Mouse (Mus musculus): ENCODE results near the gene Pik3ca.
"Not testable (repeated sequence)": the region's sequence is repeated elsewhere in the genome, so short reads cannot be mapped to it uniquely, and the experiment has no call there.

Gene Pik3ca

DNA sequence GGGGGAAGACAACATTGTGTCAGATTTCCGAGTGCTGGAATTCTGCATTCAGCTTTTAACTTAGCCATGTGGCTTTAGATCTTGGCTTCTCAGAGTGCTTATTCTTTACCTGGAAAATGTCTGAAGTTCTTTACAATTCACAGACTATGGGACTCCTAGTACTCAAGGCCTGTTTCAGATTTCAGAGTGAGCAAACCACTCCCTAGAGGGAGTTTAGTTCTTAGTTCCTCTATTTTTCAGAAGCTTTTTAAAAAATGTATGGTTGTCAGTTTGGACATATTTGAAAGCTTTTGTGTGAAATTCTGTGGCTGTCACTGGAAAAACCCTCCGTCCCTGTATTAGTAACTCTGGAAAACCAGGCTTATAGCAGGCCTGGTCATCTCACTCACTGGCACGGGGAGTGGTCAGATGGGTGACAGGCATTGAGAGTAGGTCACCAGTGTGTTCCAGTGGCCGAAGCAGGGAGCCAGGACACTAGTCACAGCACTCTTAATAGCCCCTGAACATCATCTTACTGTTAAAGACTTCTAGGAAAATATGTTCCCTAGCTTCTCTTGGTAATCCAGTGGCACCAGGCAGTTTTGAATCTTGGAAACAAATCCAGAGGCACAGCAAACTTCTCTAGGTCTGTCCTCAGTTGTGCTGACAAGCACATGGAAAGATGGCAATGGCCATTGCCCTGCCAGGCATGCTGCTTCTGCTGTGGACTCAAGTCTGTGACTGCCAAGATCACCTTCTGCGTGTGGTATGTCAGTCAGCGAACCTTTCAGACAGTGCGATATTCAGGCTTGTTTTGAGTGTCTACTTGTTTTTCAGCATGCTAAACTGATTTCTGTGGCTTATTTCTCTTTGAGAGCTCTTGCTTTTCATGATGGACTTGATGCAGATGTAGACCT is 5.8 kb downstream of the Pik3ca start:
- DNase-seq: peak in 1 of 2 experiments; percentile 47

DNA sequence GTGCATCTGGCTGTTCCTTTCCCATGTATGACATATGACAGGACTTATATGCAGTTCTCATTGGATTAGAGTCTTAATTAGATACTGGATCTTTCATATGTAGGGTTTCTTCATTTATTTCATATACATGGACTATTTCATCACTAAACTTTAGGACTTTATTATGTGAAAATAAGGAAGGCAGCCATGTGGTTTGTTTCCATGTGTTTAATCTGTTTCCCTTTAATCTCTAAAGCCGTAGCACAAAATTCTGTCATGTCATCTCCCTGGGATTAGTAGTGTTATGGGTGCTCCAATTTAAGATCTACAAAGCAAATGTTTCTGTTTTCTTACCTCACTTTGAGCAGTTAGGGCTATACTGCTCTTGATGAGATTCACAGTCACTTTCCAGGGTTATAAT is 8.2 kb downstream of the Pik3ca start:
- no peak for DNase-seq

DNA sequence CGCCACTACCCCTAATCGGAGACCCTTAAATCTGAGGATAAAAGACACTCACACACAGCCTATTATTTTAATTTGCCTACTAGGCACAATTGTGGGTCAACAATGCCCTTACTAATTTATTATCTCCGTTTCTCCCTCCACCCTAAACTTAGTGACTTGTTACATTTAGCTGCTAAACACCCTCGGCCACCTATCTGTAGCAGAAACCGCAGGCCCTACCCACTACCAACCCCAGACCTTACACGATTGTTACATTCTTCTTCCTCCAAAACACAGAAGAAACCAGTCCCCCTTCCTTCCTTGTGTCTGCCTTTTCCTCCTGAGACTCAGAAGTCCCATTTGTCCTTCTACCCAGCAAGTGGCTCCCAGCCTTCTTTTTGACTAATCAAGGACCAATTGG is 9.3 kb downstream of the Pik3ca start:
- no peak for DNase-seq

DNA sequence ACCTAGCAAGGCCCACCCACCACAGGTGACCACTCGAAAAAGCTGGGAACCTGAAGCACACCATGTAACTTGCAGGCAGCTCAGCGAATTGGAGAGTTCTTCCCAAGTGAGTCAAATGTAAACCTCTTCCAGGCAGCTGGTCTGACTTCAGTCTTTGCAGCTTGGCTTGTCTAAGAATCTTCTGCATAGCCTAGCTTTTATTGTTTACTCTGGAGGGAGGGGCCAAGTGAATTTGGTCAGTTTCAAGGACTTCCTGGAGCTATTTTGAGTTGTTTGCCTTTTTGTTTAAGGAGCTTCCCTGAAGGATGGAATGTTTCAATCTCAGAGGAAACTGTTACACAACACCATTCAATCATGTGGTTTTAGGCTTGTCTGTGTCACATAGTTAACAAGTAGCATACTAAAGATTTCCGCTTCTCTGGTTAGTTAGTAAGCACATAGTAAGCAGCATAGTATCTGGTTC is 11.4 kb downstream of the Pik3ca start:
- no peak for DNase-seq

DNA sequence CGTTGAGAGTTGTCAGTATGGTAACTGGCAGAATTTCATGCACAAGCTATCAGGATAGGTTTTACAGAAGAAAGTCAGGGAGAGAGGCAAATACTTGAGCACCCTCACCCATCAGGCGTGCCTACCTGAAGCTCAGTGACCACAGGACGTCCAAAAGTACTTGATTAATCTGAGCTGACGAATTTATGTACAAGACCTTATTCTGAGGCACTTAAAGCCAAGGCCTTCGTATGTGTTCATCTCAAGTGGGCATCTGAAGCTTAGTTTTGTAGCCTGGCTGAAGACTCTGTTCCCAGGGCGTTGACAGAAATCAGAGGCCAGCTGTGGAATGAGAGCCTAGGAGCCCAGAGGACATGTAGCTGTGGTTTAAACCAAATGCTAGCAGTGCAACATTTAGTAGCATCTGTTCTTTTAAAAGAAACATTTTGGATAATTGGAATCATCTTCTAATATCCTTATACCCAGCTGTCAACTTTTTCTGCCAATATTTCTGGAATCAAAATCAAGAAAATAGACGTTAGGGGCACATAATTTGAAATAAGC is 15.1 kb downstream of the Pik3ca start:
- DNase-seq: no peak

DNA sequence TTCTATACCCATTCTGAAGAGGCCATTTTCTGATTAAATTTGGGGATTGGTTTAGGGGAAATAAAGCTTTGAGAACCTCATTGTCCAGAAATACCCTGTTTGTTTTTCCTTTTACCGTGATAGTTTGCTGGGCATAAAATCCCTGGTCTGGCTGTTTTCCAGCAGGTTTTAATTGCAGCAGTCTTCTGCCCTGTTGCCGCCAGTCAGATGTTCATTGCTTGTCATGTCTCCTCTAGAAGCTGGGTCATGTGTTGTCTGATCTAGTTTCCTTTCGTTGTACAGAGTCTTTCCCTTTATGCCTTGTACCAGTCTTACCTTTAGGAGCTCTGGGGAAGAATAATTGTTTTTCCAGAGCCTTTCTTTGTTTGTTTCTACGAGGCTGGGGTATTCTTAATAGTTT is 16.9 kb downstream of the Pik3ca start:
- no peak for DNase-seq

DNA sequence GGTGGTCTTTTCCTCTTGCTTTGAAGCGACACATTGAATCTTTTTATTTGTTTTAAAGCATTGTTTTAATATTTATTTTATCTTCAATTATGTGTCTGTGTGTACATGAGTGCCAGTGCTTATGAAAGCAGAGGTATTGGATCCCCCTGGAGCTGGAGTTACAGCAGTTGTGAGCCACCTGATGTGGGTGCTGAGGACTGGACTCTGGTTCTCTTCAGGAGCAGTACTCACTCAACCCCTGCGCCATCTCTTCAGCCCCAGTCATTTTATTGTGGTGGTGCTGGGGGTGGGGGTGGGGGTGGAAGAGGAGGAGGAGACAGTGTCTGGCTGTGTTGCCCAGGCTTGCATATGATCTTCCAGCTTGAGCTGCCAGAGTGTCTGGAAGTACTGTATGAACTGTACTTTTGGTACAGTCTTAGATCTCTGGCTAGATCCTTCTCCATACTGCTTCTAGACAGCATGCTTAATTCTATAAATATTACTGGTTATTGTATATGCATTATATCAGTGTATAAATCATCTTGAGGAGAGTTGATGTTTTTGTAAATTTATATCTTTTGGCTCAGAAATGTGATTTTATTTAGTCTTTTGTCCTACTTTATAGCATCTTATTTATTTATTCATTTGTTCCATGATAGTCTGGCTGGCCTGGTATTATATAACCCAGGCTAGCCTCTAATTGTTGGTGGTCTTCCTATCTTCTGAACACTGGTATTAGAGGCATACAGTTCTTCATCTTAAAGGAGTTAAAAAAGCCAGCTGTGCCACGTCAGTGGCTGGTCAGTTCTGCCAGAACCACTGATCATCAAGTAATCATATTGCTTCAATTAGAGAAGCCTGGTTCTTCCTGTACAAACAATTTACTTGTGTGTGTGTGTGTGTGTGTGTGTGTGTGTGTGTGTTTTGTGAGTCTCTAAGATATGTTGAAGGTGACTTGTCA is 18.2 kb downstream of the Pik3ca start:
- no peak for DNase-seq

DNA sequence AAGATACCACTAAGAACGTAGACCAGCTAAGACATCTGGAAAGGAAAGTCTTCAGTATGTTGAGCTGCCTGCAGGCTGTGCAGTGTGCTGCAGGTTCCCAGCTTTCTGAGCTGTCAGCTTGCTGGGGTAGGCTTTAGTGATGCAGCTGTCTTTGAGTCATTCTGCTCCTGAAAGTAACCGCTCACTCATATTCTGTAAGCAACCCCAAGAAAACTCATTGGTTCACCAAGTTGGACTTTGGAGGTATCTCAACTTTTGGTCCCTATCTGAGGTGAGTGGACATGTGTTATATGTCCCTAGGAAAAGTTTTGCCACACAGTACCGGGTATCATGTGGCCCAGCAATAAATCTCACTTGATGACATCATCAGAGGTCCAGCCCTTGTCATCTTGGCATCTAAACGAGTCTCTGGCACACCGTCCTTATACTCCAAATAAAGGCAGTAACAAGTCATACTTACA is 20.3 kb downstream of the Pik3ca start:
- no peak for DNase-seq

DNA sequence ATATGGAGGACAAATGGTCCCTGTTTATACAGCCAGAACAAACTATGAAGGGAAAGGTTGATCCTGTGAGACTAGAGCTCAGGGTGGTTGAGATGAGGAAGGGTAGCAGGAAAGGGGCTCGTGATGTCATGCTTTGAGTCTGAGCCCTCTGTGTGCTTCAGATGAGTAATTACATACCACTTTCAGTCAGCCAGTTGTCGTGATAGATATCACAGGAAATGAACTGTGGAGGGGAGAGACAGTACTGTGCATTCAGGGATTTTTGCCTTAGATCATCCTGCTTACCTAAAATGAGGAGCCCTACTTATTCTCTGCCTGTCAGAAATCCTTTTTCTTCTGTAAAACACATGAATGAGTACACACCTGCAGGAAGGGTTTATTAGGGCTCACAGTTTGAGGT is 22.4 kb downstream of the Pik3ca start:
- no peak for DNase-seq

DNA sequence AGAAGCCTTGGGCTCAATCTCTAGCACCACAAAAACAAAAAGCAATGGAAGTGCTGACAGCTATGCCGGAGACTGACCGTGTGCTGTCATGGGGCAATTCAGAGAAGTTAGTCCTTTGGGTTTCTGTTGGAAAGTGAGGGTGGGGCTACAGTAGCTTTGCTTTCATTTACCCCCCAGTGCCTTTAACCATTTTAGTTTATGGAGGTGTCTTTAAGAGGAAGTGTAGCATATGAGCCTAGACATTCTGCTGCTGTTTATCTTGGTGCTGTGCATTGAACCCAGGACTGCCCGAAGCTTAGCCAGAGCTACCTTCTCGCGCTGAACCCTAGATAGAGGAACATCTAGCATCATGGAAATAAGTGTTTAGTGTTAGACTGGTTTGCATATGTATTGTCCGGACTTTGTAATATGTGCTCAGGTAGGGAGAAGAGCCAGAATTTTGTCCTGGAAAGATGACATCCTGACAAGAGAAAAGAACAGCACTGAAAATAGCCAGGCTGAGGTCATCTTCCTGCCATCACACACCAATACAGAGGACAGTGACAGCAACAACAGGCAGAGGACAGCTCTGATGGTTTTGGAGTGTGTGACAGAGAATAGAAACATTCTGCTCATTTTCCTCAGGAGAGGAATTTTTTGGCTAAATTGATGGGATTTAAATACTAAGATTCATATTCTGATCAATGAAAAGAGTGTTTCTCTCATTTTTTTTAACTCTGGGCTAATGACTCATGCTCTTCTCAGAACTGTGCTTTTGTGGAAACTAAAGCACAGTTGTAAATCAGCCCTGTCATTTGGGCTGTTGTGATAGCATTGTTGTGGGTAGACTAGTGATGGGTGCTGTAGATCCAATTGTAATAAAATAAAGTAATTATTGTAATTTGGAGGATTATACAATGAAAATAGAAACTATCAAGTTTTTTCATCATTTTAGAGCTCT is 23.9 kb downstream of the Pik3ca start:
- peak in 1 of 2 experiments; percentile 33 for DNase-seq

DNA sequence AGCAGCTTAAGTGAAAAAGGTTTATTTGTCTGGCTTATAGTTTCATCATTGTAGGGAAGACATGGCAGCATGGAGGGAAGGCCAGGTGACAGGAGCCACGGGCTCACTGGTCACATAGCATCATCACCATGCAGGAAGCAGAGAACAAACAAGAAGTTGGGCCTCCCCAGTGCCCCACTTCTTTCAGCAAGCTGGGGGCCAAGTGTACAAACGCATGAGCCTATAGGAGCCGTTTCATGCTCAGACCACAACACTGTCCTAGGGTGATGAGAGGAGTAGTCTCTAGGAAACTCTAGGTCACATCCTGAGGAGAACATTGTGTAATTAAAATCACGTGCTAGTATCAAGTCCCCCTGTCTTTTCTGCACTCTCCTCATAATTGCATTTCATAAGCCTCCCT is 30.2 kb downstream of the Pik3ca start:
- DNase-seq: no peak

DNA sequence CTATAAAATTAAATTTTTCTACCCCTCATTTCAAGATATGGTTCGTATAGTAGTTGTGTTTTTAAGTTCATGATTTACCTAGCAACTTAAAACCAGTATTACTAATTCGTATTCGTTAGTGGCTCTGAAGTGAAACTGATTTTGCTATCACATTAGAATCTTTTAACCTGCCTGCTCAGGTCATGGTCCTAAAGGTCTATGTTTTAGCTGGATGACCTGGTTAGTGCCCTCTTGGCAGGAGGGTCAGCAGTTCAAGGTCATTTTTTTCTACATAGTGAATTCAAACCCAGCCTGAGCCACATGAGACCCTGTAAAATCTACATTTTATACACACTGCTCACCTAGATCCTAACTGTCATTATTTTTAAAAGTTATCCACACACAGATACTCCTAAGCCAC is 30.9 kb downstream of the Pik3ca start:
- DNase-seq: no peak

DNA sequence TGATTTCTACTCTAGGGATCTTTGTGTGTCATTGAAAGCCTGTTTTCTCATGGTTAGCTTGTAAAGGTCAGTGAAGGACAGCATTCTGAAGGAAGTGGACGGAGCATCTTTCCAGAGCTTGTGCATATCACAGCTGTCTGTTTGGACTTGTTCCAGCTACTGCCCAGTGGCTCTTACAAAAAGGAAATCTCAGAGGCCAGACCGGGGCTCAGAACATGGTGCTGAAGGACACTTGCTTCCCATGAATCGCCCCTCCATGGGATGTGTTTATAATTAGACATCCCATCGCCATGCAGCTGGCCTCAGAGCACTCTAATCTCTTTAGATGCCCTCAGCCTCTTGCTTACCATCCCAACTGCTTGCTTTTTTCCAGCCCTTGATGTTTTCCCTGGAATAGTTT is 31.4 kb downstream of the Pik3ca start:
- peak in 1 of 2 experiments; percentile 14 for DNase-seq

DNA sequence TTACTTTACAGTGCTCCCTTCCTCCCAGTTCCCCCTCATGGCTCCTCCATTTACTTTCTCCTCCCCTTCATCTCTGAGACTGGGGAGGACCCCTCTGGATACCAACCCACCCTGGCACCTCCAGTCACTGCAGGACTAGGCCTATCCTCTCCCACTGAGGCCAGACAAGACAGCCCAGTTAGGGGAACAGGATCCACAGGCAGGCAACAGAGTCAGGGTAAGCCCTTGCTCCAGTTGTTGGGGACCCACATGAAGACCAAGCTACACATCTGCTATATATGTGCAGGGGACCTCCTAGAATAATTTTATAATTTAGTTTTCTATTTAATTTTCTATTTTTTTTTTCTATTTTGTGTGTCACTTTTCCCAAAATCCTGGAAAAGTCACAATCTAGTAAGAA is 31.9 kb downstream of the Pik3ca start:
- not testable (repeated sequence) for DNase-seq

DNA sequence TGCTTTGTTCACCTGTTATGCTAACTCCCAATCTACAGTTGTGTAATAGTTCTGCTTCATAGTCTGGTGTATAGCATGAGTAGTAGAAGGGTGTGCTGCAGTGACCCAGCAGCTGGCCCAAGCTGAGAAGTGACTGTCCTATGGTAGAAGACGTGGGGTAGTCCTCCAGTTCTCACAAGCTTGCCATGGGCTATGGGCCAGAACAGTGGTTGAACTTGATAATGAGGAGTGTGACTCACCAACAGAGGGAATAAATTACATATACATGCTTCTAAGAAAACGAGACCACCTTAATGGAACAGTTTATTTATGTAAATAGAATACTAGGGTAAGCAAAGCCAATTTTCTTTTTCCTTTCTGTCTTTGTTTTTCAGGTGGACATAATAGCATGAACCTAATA is 32.9 kb downstream of the Pik3ca start:
- DNase-seq: no peak

DNA sequence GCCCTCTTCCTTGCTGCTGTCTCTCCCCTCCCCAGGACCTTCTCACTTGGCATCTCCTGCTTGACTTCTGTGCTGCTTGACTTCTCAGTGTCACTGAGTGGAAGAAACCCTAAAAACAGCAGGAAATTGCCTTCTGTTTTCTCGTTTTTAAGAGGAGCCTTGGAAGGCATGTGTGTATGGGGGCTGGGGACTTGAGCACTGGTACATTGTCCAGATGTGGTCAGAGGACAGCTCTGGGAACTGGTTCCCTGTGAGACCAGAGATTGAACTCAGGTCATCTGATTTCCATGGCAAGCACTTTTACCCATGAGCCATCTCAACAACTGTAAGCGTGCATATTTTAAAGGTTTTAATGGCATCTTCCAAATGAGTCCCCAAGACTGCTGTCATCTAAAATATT is 36.5 kb downstream of the Pik3ca start:
- DNase-seq: no peak

DNA sequence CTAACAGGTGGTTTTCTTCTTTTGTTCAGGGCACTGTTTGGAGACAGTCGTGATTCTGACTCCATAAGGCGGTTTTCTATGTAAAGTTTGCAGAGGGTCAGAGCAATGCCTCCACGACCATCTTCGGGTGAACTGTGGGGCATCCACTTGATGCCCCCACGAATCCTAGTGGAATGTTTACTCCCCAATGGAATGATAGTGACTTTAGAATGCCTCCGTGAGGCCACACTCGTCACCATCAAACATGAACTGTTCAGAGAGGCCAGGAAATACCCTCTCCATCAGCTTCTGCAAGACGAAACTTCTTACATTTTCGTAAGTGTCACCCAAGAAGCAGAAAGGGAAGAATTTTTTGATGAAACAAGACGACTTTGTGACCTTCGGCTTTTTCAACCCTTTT is 38.6 kb downstream of the Pik3ca start:
- DNase-seq: no peak

DNA sequence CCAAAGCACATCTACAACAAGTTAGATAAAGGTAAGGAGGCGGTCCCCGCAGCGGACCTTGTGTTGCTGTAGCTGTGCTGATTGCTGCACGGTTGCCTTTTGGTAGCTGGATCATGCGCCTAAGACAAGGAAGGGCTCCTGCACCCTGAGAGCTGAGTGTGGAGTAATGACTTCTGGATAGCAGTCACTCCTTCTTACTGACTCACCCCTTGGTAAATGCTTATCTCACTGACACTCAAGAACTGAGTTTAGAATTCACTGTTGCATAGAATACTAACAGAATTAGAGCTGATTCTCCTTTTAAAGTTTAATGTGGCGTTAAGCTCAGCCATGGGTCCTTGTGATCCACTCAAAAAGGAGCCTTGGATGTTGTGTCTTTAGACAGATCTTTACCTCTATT is 39.8 kb downstream of the Pik3ca start:
- no peak for DNase-seq

DNA sequence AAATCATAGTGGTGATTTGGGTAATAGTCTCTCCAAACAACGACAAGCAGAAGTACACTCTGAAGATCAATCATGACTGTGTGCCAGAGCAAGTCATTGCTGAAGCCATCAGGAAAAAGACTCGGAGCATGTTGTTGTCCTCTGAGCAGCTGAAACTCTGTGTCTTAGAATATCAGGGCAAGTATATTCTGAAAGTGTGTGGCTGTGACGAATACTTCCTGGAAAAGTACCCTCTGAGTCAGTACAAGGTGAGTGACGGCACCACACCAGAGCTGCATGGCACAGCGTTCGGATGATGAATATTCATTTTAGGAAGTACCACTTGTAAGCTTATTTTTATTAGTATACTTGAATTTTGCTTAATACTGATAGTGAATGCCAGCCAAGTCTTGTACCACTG is 40.3 kb downstream of the Pik3ca start:
- DNase-seq: no peak

DNA sequence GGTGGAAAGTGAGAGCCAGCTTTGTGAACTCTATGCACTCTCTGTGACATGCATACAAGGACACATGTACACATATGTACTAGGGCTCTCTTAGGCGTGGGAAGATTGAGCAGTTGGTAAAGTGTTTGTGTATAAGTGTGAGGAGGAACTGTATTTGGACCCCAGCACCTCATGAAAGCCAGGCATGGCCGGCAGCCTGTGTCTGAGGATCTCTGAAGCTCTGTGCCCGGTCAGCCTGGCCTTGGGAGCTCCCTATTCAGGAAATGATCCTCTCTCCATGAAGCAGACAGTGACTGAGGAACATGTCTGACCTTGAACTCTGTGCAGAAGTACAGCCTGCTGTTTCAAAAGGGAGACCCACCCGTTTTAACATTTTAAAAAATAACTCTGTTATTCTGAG is 41.2 kb downstream of the Pik3ca start:
- DNase-seq: no peak

DNA sequence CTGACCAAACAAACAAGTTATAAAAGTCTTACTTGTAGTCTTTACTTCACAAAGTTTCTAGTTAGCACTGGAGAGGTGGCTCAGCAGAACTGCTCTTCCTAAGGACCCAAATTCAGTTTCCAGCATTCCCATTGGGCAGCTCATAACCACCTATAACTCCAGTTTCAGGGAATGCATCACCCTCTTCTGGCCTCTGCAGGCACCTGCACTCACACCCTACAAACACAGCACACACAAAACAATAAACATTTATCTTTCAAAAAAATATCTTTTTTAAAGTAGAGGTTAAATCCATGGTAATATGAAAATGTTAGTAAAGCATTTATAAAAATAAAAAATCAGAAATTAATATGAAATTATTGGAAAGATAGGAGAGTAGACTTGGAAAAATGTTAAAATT is 44.2 kb downstream of the Pik3ca start:
- no peak for DNase-seq

DNA sequence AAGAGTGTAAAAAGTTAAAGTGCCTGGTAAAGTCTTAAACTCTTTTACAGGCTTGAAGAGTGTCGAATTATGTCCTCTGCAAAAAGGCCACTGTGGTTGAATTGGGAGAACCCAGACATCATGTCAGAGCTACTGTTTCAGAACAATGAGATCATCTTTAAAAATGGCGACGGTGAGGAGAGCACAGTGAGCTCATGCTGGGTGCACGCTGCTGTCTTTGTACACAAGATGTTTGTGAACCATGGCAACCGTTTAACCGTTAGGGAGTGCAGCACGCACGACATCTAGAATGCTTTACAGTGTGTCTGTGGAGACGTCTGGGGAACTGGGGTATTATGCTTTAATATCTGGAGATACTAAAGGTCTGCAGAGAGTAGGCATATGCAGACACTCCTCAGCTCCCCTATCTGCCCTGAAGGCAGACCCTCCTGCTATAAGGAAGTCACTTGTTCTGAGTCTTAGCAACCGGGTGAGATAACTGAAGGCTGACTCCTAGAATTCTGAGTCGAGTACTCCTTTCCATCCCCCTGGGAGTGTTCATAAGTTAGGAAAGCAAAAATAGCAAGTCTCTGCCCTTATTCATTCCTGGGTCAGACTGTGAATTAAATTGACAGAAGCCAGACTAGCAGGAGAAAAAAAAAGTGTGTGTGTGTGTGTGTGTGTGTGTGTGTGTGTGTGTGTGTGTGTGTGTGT is 57.0 kb downstream of the Pik3ca start:
- no peak for DNase-seq

Data from cerebellum, adult 18-20 months (tissue).